Mouse (Mus musculus) activated CD4-positive, CD25-positive, alpha-beta regulatory T cell, adult 9 weeks (primary cell): ENCODE results near the gene Shroom3. TPM values are rescaled to one million over a fixed set of nuclear protein-coding genes. Genes with fewer than 3 reads are reported as not detected.

Source experiments
- polyA plus RNA-seq: library from polyadenylated mRNA; unstranded; fragments of 100-300 nt; shearing (Covaris generic); gene quantifications from one replicate; pipeline ENCODE4 v1.2.1, GENCODE M21; 2017

Gene Shroom3
- not detected for polyA plus RNA-seq

GRCm38 (mm10) chr5:92683351-92683807 lies at the start of gene Shroom3:
Shroom3 (plus strand) TSS chr5:92683435.

GRCm38 (mm10) chr5:92674859-92675573 lies 8.2 kb upstream of the Shroom3 start, which contains the start of gene Ccdc158:
Ccdc158 (minus strand) TSS chr5:92675271.

Other genes starting within 250 kb of the Shroom3 start
- 40.7 TPM for gene Nup54, start 248.2 kb upstream of the Shroom3 start, polyA plus RNA-seq
- 19.6 TPM for gene Scarb2, start 176.6 kb upstream of the Shroom3 start, polyA plus RNA-seq
- not detected for gene Fam47e, start 128.4 kb upstream of the Shroom3 start, polyA plus RNA-seq
- gene Stbd1, start 80.4 kb upstream of the Shroom3 start, polyA plus RNA-seq = 0.42 TPM
- 0.11 TPM for gene Ccdc158, start 8.2 kb upstream of the Shroom3 start, polyA plus RNA-seq